Mouse (Mus musculus) erythroid progenitor cell, adult 5-6 weeks (primary cell): Measurements from ENCODE around the gene Vat1. TPM values are rescaled to one million over a fixed set of nuclear protein-coding genes. Genes with fewer than 3 reads are reported as not detected.
"Not testable (repeated sequence)": the region's sequence is repeated elsewhere in the genome, so short reads cannot be mapped to it uniquely, and the experiment has no call there.

Experiments
- ATAC-seq: replicated peaks from 2 replicates; pipeline ENCODE4 v1.8.0; 2016; ENCODE audit warnings: moderate number of reproducible peaks, mild to moderate bottlenecking, moderate TSS enrichment, inconsistent platforms; ENCODE audit not compliant: poor library complexity, low FRiP score, severe bottlenecking
- total RNA-seq, 2 experiments: library from RNA; stranded (forward) in 1 of 2; stranded (reverse) in 1 of 2; fragments of 150-400 nt in 1 of 2; fragments of 186-747, 209-891 nt in 1 of 2; gene quantifications; 2 replicates each; pipeline versions ENCODE4 v1.2.3 to v1.2.4; 2015 to 2017; ENCODE audit warnings: low replicate concordance in 2 of 2

The Vat1 gene
- total RNA-seq (2015; ENCODE audit: low replicate concordance) (9.0 and 13.4 TPM in 2 replicates), total RNA-seq (2017; ENCODE audit: low replicate concordance) (4.7 and 6.1 TPM in 2 replicates)

- peak; percentile 66 for ATAC-seq
These were observed at the start of gene Vat1 for GRCm38 (mm10) chr11:101465869-101466551. TSS of gene Vat1 (minus strand) at chr11:101466230.

- no peak for ATAC-seq
These were observed 41.1 kb upstream of the Vat1 start for GRCm38 (mm10) chr11:101507090-101507489.

DNA sequence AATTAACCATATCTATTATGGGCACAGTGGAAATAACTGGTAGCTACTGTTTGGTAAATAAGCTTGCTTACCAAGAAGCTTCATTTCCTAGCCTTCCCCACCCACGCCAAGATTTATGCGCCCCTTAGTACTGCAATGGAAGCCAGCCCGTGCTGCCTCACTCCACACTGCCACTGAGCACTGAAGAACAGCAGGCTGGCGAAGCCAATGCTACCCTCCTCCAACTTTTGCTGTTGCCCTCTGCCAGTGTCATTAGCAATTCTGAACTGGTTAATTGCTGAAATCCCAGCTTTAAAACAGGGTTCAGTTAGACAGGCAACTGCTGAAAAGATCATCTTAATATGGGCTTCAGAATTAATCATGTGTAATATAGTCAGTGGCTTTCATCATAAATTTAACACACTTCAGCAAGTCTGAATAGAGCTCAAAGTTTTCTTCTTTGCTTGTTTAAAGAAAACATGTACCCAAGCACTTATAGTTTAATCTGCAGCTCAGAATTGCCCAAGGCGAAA, 40.3 kb upstream of the Vat1 start:
- ATAC-seq = no peak

- no peak for ATAC-seq
These were observed 20.1 kb upstream of the Vat1 start for GRCm38 (mm10) chr11:101486126-101486525.

DNA sequence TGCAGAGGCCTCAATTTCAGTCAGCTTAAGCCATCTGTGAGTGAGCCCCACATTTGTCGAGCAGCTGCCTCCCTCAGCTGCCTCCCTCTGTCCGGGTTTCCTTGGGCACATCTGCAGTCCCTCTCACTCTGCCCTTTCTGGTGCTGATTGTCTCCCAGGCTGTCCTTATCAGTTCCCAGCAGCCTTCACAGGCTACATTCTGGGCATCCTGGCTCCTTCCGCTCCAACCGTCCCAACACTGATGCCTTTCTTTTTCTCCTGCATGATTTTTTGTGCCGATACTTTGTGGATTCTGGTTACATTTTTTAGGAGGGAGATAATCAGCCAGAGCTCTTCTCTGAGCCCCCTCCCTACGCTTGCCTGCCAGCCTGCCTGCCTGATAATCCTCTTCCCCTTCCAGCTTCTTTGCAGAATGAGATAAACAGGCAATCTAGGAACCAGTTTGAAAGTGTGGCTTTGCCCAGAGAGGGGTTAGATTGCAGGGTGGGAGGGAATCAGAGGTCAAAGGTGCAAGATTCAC, 19.5 kb upstream of the Vat1 start:
- peak; percentile 72 for ATAC-seq

DNA sequence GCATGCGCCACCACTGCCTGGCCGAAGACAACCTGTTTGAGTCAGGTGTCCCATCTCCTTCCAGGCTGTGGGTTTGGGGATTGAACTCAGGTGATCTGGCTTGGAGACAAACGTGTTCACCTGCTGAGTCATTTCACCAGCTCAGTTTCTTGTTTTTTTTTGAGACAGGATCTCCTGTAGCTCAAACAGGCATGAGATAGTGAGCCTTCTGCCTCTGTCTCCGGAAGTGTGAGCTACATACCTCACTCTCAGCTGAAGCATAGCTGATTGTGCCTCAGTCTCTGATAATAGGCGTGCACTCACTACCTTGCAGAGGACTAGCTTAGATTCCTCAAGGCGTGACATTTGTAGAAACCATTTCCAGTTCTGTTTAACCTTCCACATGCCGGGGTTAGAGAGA, 18.8 kb upstream of the Vat1 start:
- ATAC-seq = no peak

- no peak for ATAC-seq
These were observed 18.2 kb upstream of the Vat1 start for GRCm38 (mm10) chr11:101484245-101484644.

- no peak for ATAC-seq
These were observed 17.8 kb upstream of the Vat1 start for GRCm38 (mm10) chr11:101483804-101484203.

DNA sequence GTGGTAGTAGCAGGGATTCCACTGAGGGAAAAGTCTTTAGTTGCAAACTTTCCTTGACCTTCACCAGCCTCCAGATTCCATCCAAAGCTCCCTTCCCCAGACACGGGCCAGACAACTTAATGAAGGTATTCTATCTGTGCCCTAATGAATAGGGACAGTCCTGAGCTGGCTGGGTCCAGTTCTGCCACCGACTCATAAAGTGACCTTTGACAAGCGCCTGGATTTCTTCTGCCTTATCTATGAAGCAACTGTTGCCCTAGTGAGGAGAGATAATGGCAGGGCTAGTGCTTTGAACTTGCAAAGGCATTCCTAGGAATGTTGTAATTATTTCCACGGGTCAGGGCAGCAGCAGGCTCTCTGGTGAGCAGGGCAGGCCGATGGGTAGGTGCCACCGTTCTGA, 14.9 kb upstream of the Vat1 start:
- no peak for ATAC-seq

DNA sequence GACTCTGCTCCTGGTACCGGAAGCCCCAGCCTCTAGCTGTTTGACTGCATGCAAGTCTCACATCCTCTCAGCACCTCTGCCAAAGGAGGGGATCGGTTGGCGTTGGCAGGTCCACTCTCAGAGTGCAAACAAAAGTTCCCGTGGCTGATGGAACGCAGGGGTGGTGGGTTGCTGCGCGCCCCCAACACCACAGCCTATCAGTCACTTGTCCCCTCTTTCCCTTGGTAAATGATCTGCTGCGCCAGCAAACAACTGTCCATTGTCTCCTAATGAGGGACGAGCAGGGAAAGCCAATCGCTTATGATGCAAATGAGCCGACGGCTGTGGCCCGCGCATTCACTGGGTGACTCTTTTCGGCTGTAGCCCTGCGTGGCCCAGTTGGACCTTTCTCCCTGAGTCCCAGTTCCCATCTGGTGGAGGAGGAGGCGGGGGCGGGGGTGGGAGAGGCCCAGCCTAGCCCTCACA, 13.2 kb upstream of the Vat1 start:
- no peak for ATAC-seq

DNA sequence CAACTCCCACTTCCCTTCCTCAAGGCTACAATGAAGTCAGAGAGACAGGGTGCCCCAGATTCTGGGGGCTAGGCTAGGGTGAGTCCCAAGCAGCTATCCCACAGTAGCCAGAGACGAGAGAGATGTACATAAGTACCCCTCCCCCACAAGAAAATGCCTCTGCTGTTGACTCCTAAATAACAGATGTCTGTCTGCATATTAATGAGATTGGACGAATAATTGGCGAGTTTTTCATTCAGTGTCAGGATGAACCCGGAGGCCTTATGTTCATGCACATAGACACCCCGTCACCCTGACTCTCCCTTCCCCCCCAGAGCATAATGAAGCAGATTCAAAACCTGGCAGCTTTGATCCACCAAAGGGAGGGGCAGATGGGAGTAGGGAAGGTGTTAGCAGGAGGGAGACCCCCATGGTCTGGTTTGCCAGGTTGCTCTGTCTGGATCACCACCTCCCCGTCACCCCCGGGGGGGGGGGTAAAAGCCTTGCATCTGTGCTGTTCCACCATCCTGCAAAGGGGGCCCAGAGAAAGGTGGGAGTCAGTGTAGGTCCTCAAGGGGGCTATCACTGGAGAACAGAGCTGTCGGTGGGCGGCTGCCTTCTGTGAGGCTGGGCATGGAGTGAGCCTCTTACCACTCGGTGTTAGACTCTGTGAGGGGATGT, 11.7 kb upstream of the Vat1 start:
- ATAC-seq = no peak

DNA sequence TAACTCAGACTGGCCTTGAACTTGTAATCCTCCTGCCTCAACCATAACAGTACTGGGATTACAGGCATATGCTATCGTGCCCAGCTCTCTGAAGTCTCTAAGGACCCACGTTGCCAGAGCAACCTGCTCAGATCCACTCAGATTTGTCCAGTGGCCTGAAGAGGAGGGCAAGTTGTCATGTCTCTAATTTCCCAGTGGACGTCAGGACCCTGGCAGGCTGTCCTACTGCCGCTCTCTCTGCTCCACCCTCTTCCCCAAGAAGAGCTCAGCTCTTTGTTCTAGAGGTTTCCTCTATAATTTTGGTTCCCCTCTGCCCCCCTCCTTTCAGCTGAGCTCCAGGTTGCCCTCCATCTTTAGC, 11.1 kb upstream of the Vat1 start:
- ATAC-seq = no peak

- ATAC-seq = not testable (repeated sequence)
These were observed 10.3 kb upstream of the Vat1 start for GRCm38 (mm10) chr11:101476361-101476760.

- no peak for ATAC-seq
These were observed 8.3 kb upstream of the Vat1 start for GRCm38 (mm10) chr11:101474298-101474697.

DNA sequence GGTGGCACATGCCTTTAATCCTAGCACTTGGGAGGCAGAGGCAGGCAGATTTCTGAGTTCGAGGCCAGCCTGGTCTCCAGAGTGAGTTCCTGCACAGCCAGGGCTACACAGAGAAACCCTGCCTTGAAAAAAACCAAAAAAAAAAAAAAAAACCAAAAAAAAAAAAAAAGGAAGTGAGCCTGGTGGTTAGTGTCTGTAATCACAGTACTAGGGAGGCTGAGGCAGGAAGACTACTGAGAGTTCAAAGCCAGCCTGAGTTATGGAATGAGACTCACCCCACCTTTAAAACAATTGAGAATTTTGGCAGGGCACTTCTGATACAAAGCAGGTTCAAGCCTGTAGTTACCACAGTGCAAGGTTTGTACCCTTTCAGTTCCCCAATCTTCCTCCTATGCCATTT, 7.7 kb upstream of the Vat1 start:
- ATAC-seq = not testable (repeated sequence)

DNA sequence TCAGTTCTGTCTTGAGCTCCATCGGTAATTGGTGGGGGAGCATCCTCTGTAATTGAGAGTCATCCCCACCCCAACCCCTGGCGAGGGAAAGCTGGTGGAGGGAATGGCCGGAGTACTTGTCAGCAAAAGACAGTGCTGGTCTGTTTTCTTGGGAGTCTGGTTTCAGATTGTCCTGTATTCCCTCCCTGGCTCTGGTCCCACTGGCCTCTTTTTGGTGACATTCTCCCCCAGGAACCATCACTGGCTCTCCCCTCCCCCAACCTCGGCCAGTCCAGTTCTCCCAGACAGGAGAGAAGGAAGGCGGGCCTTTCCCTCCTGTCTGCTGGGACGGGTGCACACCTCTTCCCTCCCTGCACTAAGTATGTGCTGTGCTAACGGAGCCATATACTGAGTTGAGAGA, 6.3 kb upstream of the Vat1 start:
- no peak for ATAC-seq

GRCm38 (mm10) chr11:101471926-101472325, 5.9 kb upstream of the Vat1 start:
- no peak for ATAC-seq

GRCm38 (mm10) chr11:101470206-101470605, 4.2 kb upstream of the Vat1 start:
- ATAC-seq = no peak

GRCm38 (mm10) chr11:101469155-101469554, 3.1 kb upstream of the Vat1 start:
- no peak for ATAC-seq

DNA sequence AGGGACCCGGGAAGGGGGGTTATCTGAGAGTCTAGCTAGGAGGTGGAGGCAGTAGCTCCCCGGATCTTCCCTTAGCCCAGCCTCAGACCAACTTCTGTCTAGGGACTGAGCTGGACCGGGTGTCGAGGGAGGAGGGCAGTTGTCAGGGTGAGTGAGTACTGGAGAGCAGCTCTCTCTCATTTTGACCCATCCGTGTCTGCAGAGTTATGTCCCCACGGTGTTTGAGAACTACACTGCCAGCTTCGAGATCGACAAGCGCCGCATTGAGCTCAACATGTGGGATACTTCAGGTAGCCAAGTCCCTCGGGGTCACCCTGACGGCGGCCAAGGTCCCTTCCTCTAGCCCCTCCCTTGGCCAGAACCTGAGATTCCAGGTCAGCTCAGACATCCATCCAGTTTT, 2.7 kb upstream of the Vat1 start:
- ATAC-seq = no peak

GRCm38 (mm10) chr11:101468263-101468688, 2.2 kb upstream of the Vat1 start:
- no peak for ATAC-seq
